Mouse (Mus musculus) intestine, embryonic 14.5 days (tissue): ENCODE measurements around the gene Celf5. TPM values are rescaled to one million over a fixed set of nuclear protein-coding genes. Genes with fewer than 3 reads are reported as not detected.

ENCODE experiments used
- ATAC-seq: fragments of 200-750 bp; cut with Nextera tagmentation; replicated peaks from 2 replicates; pipeline ENCODE4 v1.8.0; 2017; ENCODE audit warnings: low read depth, moderate number of reproducible peaks, moderate TSS enrichment, moderate library complexity; ENCODE audit not compliant: low FRiP score, low TSS enrichment
- DNase-seq: peaks from one replicate; pipeline ENCODE4 v3.0.0-alpha.2; 2018; ENCODE audit warnings: low spot score
- H3K27ac ChIP-seq: fragments of 300-500 bp; sonication (generic); 2 replicates; pipeline ENCODE4 v1.5.1; 2014; ENCODE audit warnings: low read depth, mild to moderate bottlenecking, control low read depth
- H3K27me3 ChIP-seq: fragments of 300-500 bp; sonication (generic); replicated peaks from 2 replicates; pipeline ENCODE4 v1.6.1; 2014; ENCODE audit warnings: low read length, control low read depth; ENCODE audit not compliant: control insufficient read depth, insufficient read depth
- H3K36me3 ChIP-seq: fragments of 300-500 bp; sonication (generic); 2 replicates; pipeline ENCODE4 v1.6.1; 2014; ENCODE audit warnings: low read length, control low read depth; ENCODE audit not compliant: control insufficient read depth, insufficient read depth
- H3K4me1 ChIP-seq: fragments of 300-500 bp; sonication (generic); replicated peaks from 2 replicates; pipeline ENCODE4 v1.6.1; 2014; ENCODE audit warnings: low read length, control low read depth, mixed read lengths; ENCODE audit not compliant: control insufficient read depth, insufficient read depth
- H3K4me2 ChIP-seq: fragments of 300-500 bp; sonication (generic); 2 replicates; pipeline ENCODE4 v1.6.1; 2014; ENCODE audit warnings: low read length
- H3K4me3 ChIP-seq: fragments of 300-500 bp; sonication (generic); 2 replicates; pipeline ENCODE4 v1.5.1; 2014; ENCODE audit warnings: low read depth, low read length, control low read depth, mixed read lengths
- H3K9ac ChIP-seq: fragments of 300-500 bp; sonication (generic); 2 replicates; pipeline ENCODE4 v1.6.1; 2014; ENCODE audit warnings: mild to moderate bottlenecking, low read length
- H3K9me3 ChIP-seq: fragments of 300-500 bp; sonication (generic); 2 replicates; pipeline ENCODE4 v1.6.1; 2016; ENCODE audit warnings: low read length, control low read depth; ENCODE audit not compliant: control insufficient read depth
- WGBS: fragments of 180-500 bp; shearing (Covaris S2); extraction: QIAGEN DNeasy Blood & Tissue Kit; methylation state at CpG from one replicate; pipeline ENCODE4 v1.1.7; 2014; 5-methylcytosine and 5-hydroxymethylcytosine counted together
- polyA plus RNA-seq: library from polyadenylated mRNA; unstranded; fragments of >200 nt; fragmentation: Nextera tagmentation; extraction: Ambion mirVana; gene quantifications from 2 replicates; pipeline ENCODE4 v1.2.1, GENCODE M21; 2014

Gene Celf5
- polyA plus RNA-seq, 1 experiment from 2014 or later, result 1.3 TPM

GRCm38 (mm10) chr10:81518546-81518945 lies 36.0 kb upstream of the Celf5 start:
- WGBS, result 11% methylated on average over 4 of the region's 4 CpGs
- ATAC-seq, result 0 out of 2 replicates have a peak, but pooled peaks have one; percentile 44

GRCm38 (mm10) chr10:81517227-81517626 lies 34.7 kb upstream of the Celf5 start:
- no peak overlapping the region for H3K4me3 ChIP-seq
- no peak overlapping the region for H3K4me2 ChIP-seq
- WGBS, result 72% methylated on average over 8 of the region's 8 CpGs
- H3K27me3 ChIP-seq, result no peaks in the 10 kb centered on the region
- no peak for ATAC-seq
- H3K4me1 ChIP-seq, result no peaks in the 10 kb centered on the region
- H3K9ac ChIP-seq, result no peak overlapping the region
- no peaks in the 10 kb centered on the region for H3K36me3 ChIP-seq
- 0 out of 2 replicates have a peak, but pooled peaks cover 3% of the 10 kb centered on the region for H3K9me3 ChIP-seq
- DNase-seq, result no peak
- no peak overlapping the region for H3K27ac ChIP-seq

More at GRCm38 (mm10) chr10:81518546-81518945, 36.0 kb upstream of the Celf5 start:
- H3K9ac ChIP-seq, result no peak overlapping the region
- peaks cover 2% of the 10 kb centered on the region for H3K4me1 ChIP-seq
- DNase-seq, result peak; percentile 77
- no peak overlapping the region for H3K4me3 ChIP-seq
- 0 out of 2 replicates have a peak, but pooled peaks cover 3% of the 10 kb centered on the region for H3K9me3 ChIP-seq
- no peak overlapping the region for H3K27ac ChIP-seq
- no peaks in the 10 kb centered on the region for H3K27me3 ChIP-seq
- no peaks in the 10 kb centered on the region for H3K36me3 ChIP-seq
- H3K4me2 ChIP-seq, result no peak overlapping the region

DNA sequence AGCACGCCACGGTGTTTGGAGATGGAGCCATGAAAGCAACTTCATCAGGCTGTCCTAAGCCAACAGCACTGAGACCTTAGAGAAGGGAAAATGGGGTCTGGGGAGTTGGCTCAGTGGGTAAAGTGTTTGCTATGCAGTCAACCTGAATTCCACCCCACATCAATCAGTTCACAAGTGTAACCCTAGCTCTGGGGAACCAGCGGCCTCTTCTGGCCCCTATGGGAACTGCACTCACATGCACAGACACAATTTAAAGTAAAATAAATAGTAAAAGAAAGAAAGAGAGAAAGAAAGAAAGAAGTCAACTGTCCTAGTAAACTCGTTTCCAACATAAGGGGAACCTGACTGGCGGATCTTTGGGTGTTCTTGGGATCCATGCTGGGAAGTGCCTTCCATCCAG lies 31.3 kb upstream of the Celf5 start:
- no peak for DNase-seq
- no peak for ATAC-seq
- Histone ChIP-seq H3K36me3 (no peaks in the 10 kb centered on the region), H3K4me3 (no peak overlapping the region), H3K9ac (no peak overlapping the region), H3K27ac (no peak overlapping the region), H3K27me3 (0 out of 2 replicates have a peak, but pooled peaks cover 2% of the 10 kb centered on the region), H3K4me1 (no peaks in the 10 kb centered on the region), H3K4me2 (no peak overlapping the region), H3K9me3 (0 out of 2 replicates have a peak, but pooled peaks cover 3% of the 10 kb centered on the region)
- WGBS, result 89% methylated on average over 5 of the region's 5 CpGs

DNA sequence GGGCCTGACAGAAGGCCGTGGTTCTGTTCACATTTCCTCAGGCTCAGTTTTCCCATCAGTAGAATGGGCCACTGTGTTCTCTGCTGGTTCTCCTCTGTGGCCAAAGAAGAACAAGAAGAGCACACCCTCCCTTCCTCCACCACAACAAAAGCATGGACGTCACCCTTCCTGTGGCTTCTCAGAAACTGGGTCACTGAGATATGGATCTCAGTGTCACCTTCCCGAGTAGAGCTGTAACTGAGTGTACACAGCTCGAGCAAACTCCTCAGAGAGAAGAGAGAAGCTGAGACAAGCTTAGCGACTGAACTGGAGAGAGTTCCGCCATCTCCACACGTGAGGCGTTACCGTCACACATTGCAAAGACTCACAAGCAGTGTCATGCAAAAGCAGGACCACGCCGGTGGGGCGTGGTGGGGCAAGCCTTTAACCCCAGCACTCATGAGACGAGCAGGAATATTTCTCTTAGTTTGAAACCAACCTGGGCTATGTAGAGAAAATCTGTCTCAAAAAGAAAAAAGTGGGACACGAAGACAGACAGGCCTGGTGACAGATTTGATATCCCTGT lies 27.8 kb upstream of the Celf5 start:
- H3K36me3 ChIP-seq, result no peaks in the 10 kb centered on the region
- no peak for DNase-seq
- H3K9me3 ChIP-seq, result 0 out of 2 replicates have a peak, but pooled peaks cover 3% of the 10 kb centered on the region
- H3K4me3 ChIP-seq, result no peak overlapping the region
- H3K9ac ChIP-seq, result no peak overlapping the region
- H3K4me2 ChIP-seq, result no peak overlapping the region
- WGBS, result 75% methylated on average over 14 of the region's 14 CpGs
- H3K27me3 ChIP-seq, result 0 out of 2 replicates have a peak, but pooled peaks cover 2% of the 10 kb centered on the region
- H3K4me1 ChIP-seq, result no peaks in the 10 kb centered on the region
- no peak overlapping the region for H3K27ac ChIP-seq
- no peak for ATAC-seq

GRCm38 (mm10) chr10:81507691-81508489 lies 25.4 kb upstream of the Celf5 start:
- H3K36me3 ChIP-seq, result no peaks in the 10 kb centered on the region
- 69% methylated on average over 13 of the region's 13 CpGs for WGBS
- H3K27ac ChIP-seq, result no peak overlapping the region

GRCm38 (mm10) chr10:81507095-81507494 lies 24.6 kb upstream of the Celf5 start:
- 0 out of 2 replicates have a peak, but pooled peaks cover 7% of the 10 kb centered on the region for H3K27me3 ChIP-seq
- H3K36me3 ChIP-seq, result no peaks in the 10 kb centered on the region
- H3K27ac ChIP-seq, result no peak overlapping the region
- no peak for DNase-seq
- H3K9ac ChIP-seq, result no peak overlapping the region
- H3K4me2 ChIP-seq, result no peak overlapping the region
- H3K4me1 ChIP-seq, result no peaks in the 10 kb centered on the region
- ATAC-seq, result no peak
- no peaks in the 10 kb centered on the region for H3K9me3 ChIP-seq
- no peak overlapping the region for H3K4me3 ChIP-seq
- 36% methylated on average over 6 of the region's 6 CpGs for WGBS

More at GRCm38 (mm10) chr10:81507691-81508489, 25.4 kb upstream of the Celf5 start:
- Histone ChIP-seq H3K9me3 (no peaks in the 10 kb centered on the region), H3K27me3 (0 out of 2 replicates have a peak, but pooled peaks cover 7% of the 10 kb centered on the region), H3K4me3 (no peak overlapping the region), H3K4me1 (no peaks in the 10 kb centered on the region), H3K4me2 (no peak overlapping the region), H3K9ac (no peak overlapping the region)
- ATAC-seq (no peak), DNase-seq (no peak)

DNA sequence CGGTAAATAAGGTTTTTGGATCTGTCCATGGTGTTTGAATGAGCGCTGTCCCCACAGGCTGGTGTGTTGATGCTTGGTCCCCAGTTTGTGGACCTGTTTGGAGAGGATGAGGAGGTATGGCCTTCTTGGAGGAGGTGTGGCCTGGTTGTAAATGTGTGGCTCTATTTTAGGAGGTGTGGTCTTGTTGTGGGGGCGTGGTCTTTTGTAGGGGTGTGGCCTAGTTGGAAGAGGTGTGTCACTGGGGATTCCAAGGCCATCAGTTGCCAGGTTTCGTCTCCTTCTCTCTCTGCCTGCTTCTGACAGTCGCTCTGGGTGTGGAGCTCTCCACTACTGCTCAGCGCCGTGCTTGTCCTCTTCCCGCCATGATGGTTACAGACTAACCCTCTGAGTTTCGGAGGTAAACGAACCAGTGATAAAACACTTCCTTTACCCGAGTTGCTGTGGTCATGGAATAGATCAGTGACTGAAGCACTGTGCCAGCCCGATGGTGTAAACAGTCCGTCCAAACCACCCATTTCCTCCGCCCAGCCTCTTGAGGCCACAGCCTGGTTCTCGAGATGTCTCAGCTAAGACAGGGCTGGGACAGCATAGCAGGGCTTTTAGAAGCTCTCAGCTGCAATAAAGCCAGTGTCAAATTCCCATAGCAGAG lies 22.6 kb upstream of the Celf5 start:
- no peak for ATAC-seq
- DNase-seq, result no peak
- H3K4me3 ChIP-seq, result no peak overlapping the region
- H3K36me3 ChIP-seq, result no peaks in the 10 kb centered on the region
- no peak overlapping the region for H3K4me2 ChIP-seq
- no peak overlapping the region for H3K27ac ChIP-seq
- H3K27me3 ChIP-seq, result 0 out of 2 replicates have a peak, but pooled peaks cover 5% of the 10 kb centered on the region
- H3K9ac ChIP-seq, result no peak overlapping the region
- no peaks in the 10 kb centered on the region for H3K9me3 ChIP-seq
- WGBS, result 67% methylated on average over 15 of the region's 15 CpGs
- no peaks in the 10 kb centered on the region for H3K4me1 ChIP-seq

- H3K4me2 ChIP-seq, result peak overlapping the region; percentile 62
- H3K9ac ChIP-seq, result no peak overlapping the region; the same call in 1 of the 2 replicates
- DNase-seq (peak; percentile 98), ATAC-seq (peak; percentile 47)
- no peaks in the 10 kb centered on the region for H3K9me3 ChIP-seq
- WGBS, result 9% methylated on average over 36 of the region's 36 CpGs
- H3K4me3 ChIP-seq, result peak overlapping the region; percentile 25
- no peaks in the 10 kb centered on the region for H3K4me1 ChIP-seq
- H3K27ac ChIP-seq, result no peak overlapping the region
- no peaks in the 10 kb centered on the region for H3K36me3 ChIP-seq
- 0 out of 2 replicates have a peak, but pooled peaks cover 5% of the 10 kb centered on the region for H3K27me3 ChIP-seq
Observed at GRCm38 (mm10) chr10:81502658-81503057, 20.1 kb upstream of the Celf5 start.
